Mouse (Mus musculus) hindbrain, embryonic 15.5 days (tissue): ENCODE results near the gene D1Pas1. TPM values are rescaled to one million over a fixed set of nuclear protein-coding genes. Genes with fewer than 3 reads are reported as not detected.

ENCODE experiments used
- ATAC-seq: fragments of 200-750 bp; cut with Nextera tagmentation; 2 replicates; pipeline ENCODE4 v1.8.0; 2017; ENCODE audit warnings: low read depth, moderate number of reproducible peaks, moderate TSS enrichment; ENCODE audit not compliant: low FRiP score
- H3K27ac ChIP-seq: fragments of 300-500 bp; sonication (generic); replicated peaks from 2 replicates; pipeline ENCODE4 v1.5.1; 2015; ENCODE audit warnings: mild to moderate bottlenecking, inconsistent platforms
- H3K27me3 ChIP-seq: fragments of 300-500 bp; sonication (generic); 2 replicates; pipeline ENCODE4 v1.6.1; 2015; ENCODE audit warnings: control low read depth, inconsistent platforms
- H3K36me3 ChIP-seq: fragments of 300-500 bp; sonication (generic); 2 replicates; pipeline ENCODE4 v1.6.1; 2015; ENCODE audit warnings: control low read depth, inconsistent platforms
- H3K4me1 ChIP-seq: fragments of 300-500 bp; sonication (generic); replicated peaks from 2 replicates; pipeline ENCODE4 v1.6.1; 2015; ENCODE audit warnings: control low read depth, inconsistent platforms
- H3K4me2 ChIP-seq: fragments of 300-500 bp; sonication (generic); 2 replicates; pipeline ENCODE4 v1.6.1; 2015; ENCODE audit warnings: moderate library complexity, mild to moderate bottlenecking, inconsistent platforms
- H3K4me3 ChIP-seq: fragments of 300-500 bp; sonication (generic); 2 replicates; pipeline ENCODE4 v1.5.1; 2015; ENCODE audit warnings: mild to moderate bottlenecking, inconsistent platforms
- H3K9ac ChIP-seq: fragments of 300-500 bp; sonication (generic); 2 replicates; pipeline ENCODE4 v1.6.1; 2015; ENCODE audit warnings: inconsistent platforms
- H3K9me3 ChIP-seq: fragments of 300-500 bp; sonication (generic); 2 replicates; pipeline ENCODE4 v1.6.1; 2016; ENCODE audit warnings: control low read depth, inconsistent platforms
- WGBS: fragments of 180-500 bp; shearing (Covaris S2); methylation state at CpG from one replicate; pipeline ENCODE4 v1.1.7; 2015; 5-methylcytosine and 5-hydroxymethylcytosine counted together
- polyA plus RNA-seq: library from polyadenylated mRNA; unstranded; fragments of >200 nt; fragmentation: Nextera tagmentation; extraction: Ambion mirVana; gene quantifications from 2 replicates; pipeline ENCODE4 v1.2.1, GENCODE M21; 2015

D1Pas1 gene
- polyA plus RNA-seq, 1 experiment from 2014 or later, result 0.05 TPM

GRCm38 (mm10) chr1:187016116-187016515, 48.9 kb downstream of the D1Pas1 start:
- no peaks in the 10 kb centered on the region for H3K36me3 ChIP-seq
- no peaks in the 10 kb centered on the region for H3K9me3 ChIP-seq
- H3K27me3 ChIP-seq, result no peaks in the 10 kb centered on the region
- no peak overlapping the region for H3K4me2 ChIP-seq
- no peak overlapping the region for H3K9ac ChIP-seq
- no peak overlapping the region for H3K4me3 ChIP-seq
- no peak for ATAC-seq
- WGBS, result 68% methylated on average over 4 of the region's 4 CpGs
- no peaks in the 10 kb centered on the region for H3K4me1 ChIP-seq
- no peak overlapping the region for H3K27ac ChIP-seq

GRCm38 (mm10) chr1:187020011-187020410, 52.8 kb downstream of the D1Pas1 start:
- Histone ChIP-seq H3K27me3 (no peaks in the 10 kb centered on the region), H3K4me2 (no peak overlapping the region), H3K36me3 (no peaks in the 10 kb centered on the region), H3K27ac (no peak overlapping the region), H3K4me3 (no peak overlapping the region), H3K4me1 (no peaks in the 10 kb centered on the region), H3K9ac (no peak overlapping the region), H3K9me3 (no peaks in the 10 kb centered on the region)
- WGBS, result 83% methylated on average over 7 of the region's 7 CpGs
- no peak for ATAC-seq

Other genes with a start within 250 kb of the D1Pas1 start
- gene Rrp15, start 218.1 kb upstream of the D1Pas1 start, polyA plus RNA-seq, result 30.8 and 31.4 TPM in 2 replicates
- gene Spata17, start 248.0 kb downstream of the D1Pas1 start, polyA plus RNA-seq, result 1.9 and 2.9 TPM in 2 replicates
- gene Gpatch2, start 248.1 kb downstream of the D1Pas1 start, polyA plus RNA-seq, result 15.2 and 17.0 TPM in 2 replicates